Mouse (Mus musculus): ENCODE data around the gene Glb1l3.
"Not testable (repeated sequence)": the region's sequence is repeated elsewhere in the genome, so short reads cannot be mapped to it uniquely, and the experiment has no call there.

Gene Glb1l3

GRCm38 (mm10) chr9:26860751-26861150 is at the start of gene Glb1l3:
Glb1l3 (minus strand) TSS chr9:26860890.
- no peak for DNase-seq (ENCODE audit: low spot score)

- not testable (repeated sequence) for DNase-seq (ENCODE audit: low spot score)
Measured at GRCm38 (mm10) chr9:26869856-26870255, 9.2 kb upstream of the Glb1l3 start.

GRCm38 (mm10) chr9:26831089-26831488 is 29.6 kb downstream of the Glb1l3 start:
- DNase-seq (ENCODE audit: low spot score) = no peak

GRCm38 (mm10) chr9:26819942-26820341 is 40.7 kb downstream of the Glb1l3 start:
- no peak for DNase-seq (ENCODE audit: low spot score)

GRCm38 (mm10) chr9:26808735-26809134 is 52.0 kb downstream of the Glb1l3 start:
- DNase-seq (ENCODE audit: low spot score) = no peak

- DNase-seq (ENCODE audit: low spot score) = peak; percentile 76
Measured at GRCm38 (mm10) chr9:26805935-26806666, 54.6 kb downstream of the Glb1l3 start, which contains the start of gene Glb1l2. Glb1l2 (minus strand) TSS chr9:26806468.

GRCm38 (mm10) chr9:26804321-26804720 is 56.4 kb downstream of the Glb1l3 start:
- no peak for DNase-seq (ENCODE audit: low spot score)

GRCm38 (mm10) chr9:26800357-26800756 is 60.3 kb downstream of the Glb1l3 start:
- DNase-seq (ENCODE audit: low spot score) = no peak

GRCm38 (mm10) chr9:26798731-26799130 is 62.0 kb downstream of the Glb1l3 start:
- no peak for DNase-seq (ENCODE audit: low spot score)

- no peak for DNase-seq (ENCODE audit: low spot score)
Measured at GRCm38 (mm10) chr9:26798205-26798604, 62.5 kb downstream of the Glb1l3 start.

- DNase-seq (ENCODE audit: low spot score) = no peak
Measured at GRCm38 (mm10) chr9:26792829-26793228, 67.9 kb downstream of the Glb1l3 start.

- DNase-seq (ENCODE audit: low spot score) = no peak
Measured at GRCm38 (mm10) chr9:26783414-26783975, 77.2 kb downstream of the Glb1l3 start.

- DNase-seq (ENCODE audit: low spot score) = no peak
Measured at GRCm38 (mm10) chr9:26778421-26778820, 82.3 kb downstream of the Glb1l3 start.

GRCm38 (mm10) chr9:26776122-26776902 is 84.4 kb downstream of the Glb1l3 start:
- DNase-seq (ENCODE audit: low spot score) = peak; percentile 59

- no peak for DNase-seq (ENCODE audit: low spot score)
Measured at GRCm38 (mm10) chr9:26775700-26776099, 85.0 kb downstream of the Glb1l3 start.

- no peak for DNase-seq (ENCODE audit: low spot score)
Measured at GRCm38 (mm10) chr9:26768181-26768580, 92.5 kb downstream of the Glb1l3 start.
